Mouse (Mus musculus) ovary, adult 2 months (tissue): ENCODE results near the gene Scaf1. TPM values are rescaled to one million over a fixed set of nuclear protein-coding genes. Genes with fewer than 3 reads are reported as not detected.

Experiments used
- polyA plus RNA-seq: library from polyadenylated mRNA; depleted of rRNA; stranded (reverse); fragments of >200 nt; gene quantifications from 2 replicates; pipeline ENCODE4 v1.2.3, GENCODE M21; 2012; rRNA removed

The Scaf1 gene
- 116 and 132 TPM in 2 replicates for polyA plus RNA-seq

GRCm38 (mm10) chr7:45015957-45016612 lies at the start of gene Scaf1:
TSS of gene Scaf1 (minus strand) at chr7:45016363.

GRCm38 (mm10) chr7:45062239-45062835 lies 46.2 kb upstream of the Scaf1 start, which contains the start of the genes Nosip and Prrg2:
TSS of gene Nosip (plus strand) at chr7:45062429.
TSS of gene Prrg2 (minus strand) at chr7:45062677.

GRCm38 (mm10) chr7:45052862-45053116 lies 36.6 kb upstream of the Scaf1 start, which contains the start of gene Prr12:
TSS of gene Prr12 (minus strand) at chr7:45052881.

GRCm38 (mm10) chr7:45017242-45018061 lies 1.3 kb upstream of the Scaf1 start, which contains the start of gene Rras:
TSS of gene Rras (plus strand) at chr7:45017961.

GRCm38 (mm10) chr7:44998501-44998955 lies 17.6 kb downstream of the Scaf1 start, which contains the start of gene Bcl2l12:
TSS of gene Bcl2l12 (minus strand) at chr7:44998712.

GRCm38 (mm10) chr7:44997231-44997939 lies 18.8 kb downstream of the Scaf1 start, which contains the start of gene Irf3:
TSS of gene Irf3 (plus strand) at chr7:44997648.

GRCm38 (mm10) chr7:44986192-44986878 lies 29.8 kb downstream of the Scaf1 start, which contains the start of gene Prmt1:
TSS of gene Prmt1 (minus strand) at chr7:44986568.

GRCm38 (mm10) chr7:44974383-44975116 lies 41.6 kb downstream of the Scaf1 start, which contains the start of gene Cpt1c:
TSS of gene Cpt1c (minus strand) at chr7:44974851.

Other genes starting within 250 kb of the Scaf1 start
- 121 and 156 TPM in 2 replicates for gene Nup62, start 200.3 kb downstream of the Scaf1 start, polyA plus RNA-seq
- 3.7 and 5.0 TPM in 2 replicates for gene Il4i1, start 200.0 kb downstream of the Scaf1 start, polyA plus RNA-seq
- 231 and 322 TPM in 2 replicates for gene Atf5, start 199.7 kb downstream of the Scaf1 start, polyA plus RNA-seq
- 475 and 657 TPM in 2 replicates for gene Akt1s1, start 167.4 kb downstream of the Scaf1 start, polyA plus RNA-seq
- gene Tbc1d17, start 167.3 kb downstream of the Scaf1 start, polyA plus RNA-seq: 147 and 164 TPM in 2 replicates
- 65.1 and 72.1 TPM in 2 replicates for gene Pnkp, start 159.2 kb downstream of the Scaf1 start, polyA plus RNA-seq
- gene Ptov1, start 146.6 kb downstream of the Scaf1 start, polyA plus RNA-seq: 762 and 793 TPM in 2 replicates
- 274 and 494 TPM in 2 replicates for gene Med25, start 123.7 kb downstream of the Scaf1 start, polyA plus RNA-seq
- gene Fuz, start 120.3 kb downstream of the Scaf1 start, polyA plus RNA-seq: 133 and 143 TPM in 2 replicates
- gene Ap2a1, start 86.9 kb downstream of the Scaf1 start, polyA plus RNA-seq: 132 and 136 TPM in 2 replicates
- 0.08 TPM in 1 of 2 replicates, not detected in the other for gene Tsks, start 73.2 kb downstream of the Scaf1 start, polyA plus RNA-seq
- gene Cpt1c, start 41.5 kb downstream of the Scaf1 start, polyA plus RNA-seq: 61.1 and 66.1 TPM in 2 replicates
- 364 and 448 TPM in 2 replicates for gene Prmt1, start 29.8 kb downstream of the Scaf1 start, polyA plus RNA-seq
- 154 and 158 TPM in 2 replicates for gene Irf3, start 18.7 kb downstream of the Scaf1 start, polyA plus RNA-seq
- gene Bcl2l12, start 17.7 kb downstream of the Scaf1 start, polyA plus RNA-seq: 43.3 and 49.2 TPM in 2 replicates
- gene Rras, start 1.6 kb upstream of the Scaf1 start, polyA plus RNA-seq: 161 and 171 TPM in 2 replicates
- 17.5 and 18.4 TPM in 2 replicates for gene Prr12, start 36.5 kb upstream of the Scaf1 start, polyA plus RNA-seq
- 157 and 163 TPM in 2 replicates for gene Nosip, start 46.1 kb upstream of the Scaf1 start, polyA plus RNA-seq
- 90.9 and 100 TPM in 2 replicates for gene Prrg2, start 46.3 kb upstream of the Scaf1 start, polyA plus RNA-seq
- gene Rcn3, start 75.9 kb upstream of the Scaf1 start, polyA plus RNA-seq: 537 and 545 TPM in 2 replicates
- 132 and 135 TPM in 2 replicates for gene Fcgrt, start 87.5 kb upstream of the Scaf1 start, polyA plus RNA-seq
- gene Rps11, start 108.1 kb upstream of the Scaf1 start, polyA plus RNA-seq: 173 and 237 TPM in 2 replicates
- gene Rpl13a, start 112.4 kb upstream of the Scaf1 start, polyA plus RNA-seq: 1,241 and 3,203 TPM in 2 replicates
- 1.9 TPM in 1 of 2 replicates, not detected in the other for gene Gm45713, start 119.9 kb upstream of the Scaf1 start, polyA plus RNA-seq
- gene Flt3l, start 120.1 kb upstream of the Scaf1 start, polyA plus RNA-seq: 38.5 and 68.0 TPM in 2 replicates
- gene Pih1d1, start 137.9 kb upstream of the Scaf1 start, polyA plus RNA-seq: 60.2 and 64.9 TPM in 2 replicates
- gene Aldh16a1, start 138.2 kb upstream of the Scaf1 start, polyA plus RNA-seq: 87.7 and 97.6 TPM in 2 replicates
- gene Slc17a7, start 147.6 kb upstream of the Scaf1 start, polyA plus RNA-seq: 0.17 and 0.20 TPM in 2 replicates
- gene Gfy, start 163.2 kb upstream of the Scaf1 start, polyA plus RNA-seq: not detected in 2 replicates
- gene Pth2, start 164.6 kb upstream of the Scaf1 start, polyA plus RNA-seq: not detected in 2 replicates
- gene Ccdc155, start 188.5 kb upstream of the Scaf1 start, polyA plus RNA-seq: 3.1 and 4.1 TPM in 2 replicates
- 2.1 and 3.3 TPM in 2 replicates for gene Dkkl1, start 195.8 kb upstream of the Scaf1 start, polyA plus RNA-seq
- 119 and 183 TPM in 2 replicates for gene Tead2, start 199.4 kb upstream of the Scaf1 start, polyA plus RNA-seq
- gene Cd37, start 222.8 kb upstream of the Scaf1 start, polyA plus RNA-seq: 13.2 and 14.5 TPM in 2 replicates
- 0.15 and 0.40 TPM in 2 replicates for gene Slc6a16, start 224.7 kb upstream of the Scaf1 start, polyA plus RNA-seq